Mouse (Mus musculus): Measurements from ENCODE around the gene Oprd1. TPM values are rescaled to one million over a fixed set of nuclear protein-coding genes. Genes with fewer than 3 reads are reported as not detected.
A peak's percentile ranks its signal among the peaks of the same experiment; 100 is the strongest.

Oprd1 gene
- polyA plus RNA-seq, 1 experiment: 0.61 TPM

- H3K27ac ChIP-seq (ENCODE audit: control insufficient read depth, insufficient read depth, low read depth, low read length): no peak overlapping the region
- H3K4me3 ChIP-seq (ENCODE audit: control insufficient read depth, low read depth, low read length): no peak overlapping the region
- H3K4me1 ChIP-seq (ENCODE audit: control insufficient read depth, insufficient read depth, low read length): no peaks in the 10 kb centered on the region
- no peaks in the 10 kb centered on the region for H3K27me3 ChIP-seq (ENCODE audit: control insufficient read depth, insufficient read depth, low read length)
- TF ChIP-seq CTCF (IDR thresholded peaks at IDR 0.05; ENCODE audit: control insufficient read depth, insufficient read depth, insufficient replicate concordance, low read depth, low read length) (no peak), POLR2A (IDR thresholded peaks at IDR 0.05; ENCODE audit: control insufficient read depth, low read depth, low read length) (no peak)
- no peaks in the 10 kb centered on the region for H3K36me3 ChIP-seq (ENCODE audit: control insufficient read depth, insufficient read depth, low read length)
These were observed 59.2 kb downstream of the Oprd1 start for GRCm38 (mm10) chr4:132085114-132085513.

GRCm38 (mm10) chr4:132080492-132080983, 63.7 kb downstream of the Oprd1 start:
- H3K27me3 ChIP-seq (ENCODE audit: control insufficient read depth, insufficient read depth, low read length): no peaks in the 10 kb centered on the region
- TF ChIP-seq CTCF (IDR thresholded peaks at IDR 0.05; ENCODE audit: control insufficient read depth, insufficient read depth, insufficient replicate concordance, low read depth, low read length) (no peak), POLR2A (IDR thresholded peaks at IDR 0.05; ENCODE audit: control insufficient read depth, low read depth, low read length) (no peak)
- H3K27ac ChIP-seq (ENCODE audit: control insufficient read depth, insufficient read depth, low read depth, low read length): no peak overlapping the region
- H3K4me1 ChIP-seq (ENCODE audit: control insufficient read depth, insufficient read depth, low read length): peaks cover 8% of the 10 kb centered on the region
- no peak overlapping the region for H3K4me3 ChIP-seq (ENCODE audit: control insufficient read depth, low read depth, low read length)
- H3K36me3 ChIP-seq (ENCODE audit: control insufficient read depth, insufficient read depth, low read length): no peaks in the 10 kb centered on the region

- H3K27ac ChIP-seq (ENCODE audit: control insufficient read depth, insufficient read depth, low read depth, low read length): no peak overlapping the region
- H3K4me1 ChIP-seq (ENCODE audit: control insufficient read depth, insufficient read depth, low read length): peaks cover 16% of the 10 kb centered on the region
- H3K4me3 ChIP-seq (ENCODE audit: control insufficient read depth, low read depth, low read length): no peak overlapping the region
- H3K36me3 ChIP-seq (ENCODE audit: control insufficient read depth, insufficient read depth, low read length): no peaks in the 10 kb centered on the region
- H3K27me3 ChIP-seq (ENCODE audit: control insufficient read depth, insufficient read depth, low read length): no peaks in the 10 kb centered on the region; the same call in 1 of the 2 replicates
- TF ChIP-seq CTCF (IDR thresholded peaks at IDR 0.05; ENCODE audit: control insufficient read depth, insufficient read depth, insufficient replicate concordance, low read depth, low read length) (peak; percentile 68; the same call in 1 of the 2 replicates), POLR2A (IDR thresholded peaks at IDR 0.05; ENCODE audit: control insufficient read depth, low read depth, low read length) (no peak)
These were observed 64.6 kb downstream of the Oprd1 start for GRCm38 (mm10) chr4:132079555-132080275.

- Histone ChIP-seq H3K27ac (ENCODE audit: control insufficient read depth, insufficient read depth, low read depth, low read length) (no peak overlapping the region), H3K36me3 (ENCODE audit: control insufficient read depth, insufficient read depth, low read length) (no peaks in the 10 kb centered on the region), H3K4me1 (ENCODE audit: control insufficient read depth, insufficient read depth, low read length) (peaks cover 23% of the 10 kb centered on the region), H3K27me3 (ENCODE audit: control insufficient read depth, insufficient read depth, low read length) (peaks cover 3% of the 10 kb centered on the region; the same call in 1 of the 2 replicates), H3K4me3 (ENCODE audit: control insufficient read depth, low read depth, low read length) (no peak overlapping the region)
- TF ChIP-seq CTCF (IDR thresholded peaks at IDR 0.05; ENCODE audit: control insufficient read depth, insufficient read depth, insufficient replicate concordance, low read depth, low read length) (no peak), POLR2A (IDR thresholded peaks at IDR 0.05; ENCODE audit: control insufficient read depth, low read depth, low read length) (no peak)
These were observed 66.0 kb downstream of the Oprd1 start for GRCm38 (mm10) chr4:132078296-132078714.

GRCm38 (mm10) chr4:132077445-132077844, 66.8 kb downstream of the Oprd1 start:
- peaks cover 23% of the 10 kb centered on the region for H3K4me1 ChIP-seq (ENCODE audit: control insufficient read depth, insufficient read depth, low read length)
- H3K4me3 ChIP-seq (ENCODE audit: control insufficient read depth, low read depth, low read length): no peak overlapping the region
- no peaks in the 10 kb centered on the region for H3K36me3 ChIP-seq (ENCODE audit: control insufficient read depth, insufficient read depth, low read length)
- TF ChIP-seq POLR2A (IDR thresholded peaks at IDR 0.05; ENCODE audit: control insufficient read depth, low read depth, low read length): no peak
- TF ChIP-seq CTCF (IDR thresholded peaks at IDR 0.05; ENCODE audit: control insufficient read depth, insufficient read depth, insufficient replicate concordance, low read depth, low read length): no peak
- H3K27ac ChIP-seq (ENCODE audit: control insufficient read depth, insufficient read depth, low read depth, low read length): no peak overlapping the region
- peaks cover 3% of the 10 kb centered on the region; the same call in 1 of the 2 replicates for H3K27me3 ChIP-seq (ENCODE audit: control insufficient read depth, insufficient read depth, low read length)

GRCm38 (mm10) chr4:132076480-132077405, 67.5 kb downstream of the Oprd1 start:
- H3K27ac ChIP-seq (ENCODE audit: control insufficient read depth, insufficient read depth, low read depth, low read length): no peak overlapping the region
- peaks cover 3% of the 10 kb centered on the region; the same call in 1 of the 2 replicates for H3K27me3 ChIP-seq (ENCODE audit: control insufficient read depth, insufficient read depth, low read length)
- H3K4me1 ChIP-seq (ENCODE audit: control insufficient read depth, insufficient read depth, low read length): peaks cover 23% of the 10 kb centered on the region
- H3K4me3 ChIP-seq (ENCODE audit: control insufficient read depth, low read depth, low read length): no peak overlapping the region
- no peaks in the 10 kb centered on the region for H3K36me3 ChIP-seq (ENCODE audit: control insufficient read depth, insufficient read depth, low read length)
- no peak for TF ChIP-seq POLR2A (IDR thresholded peaks at IDR 0.05; ENCODE audit: control insufficient read depth, low read depth, low read length)
- no peak for TF ChIP-seq CTCF (IDR thresholded peaks at IDR 0.05; ENCODE audit: control insufficient read depth, insufficient read depth, insufficient replicate concordance, low read depth, low read length)

- Histone ChIP-seq H3K27me3 (ENCODE audit: control insufficient read depth, insufficient read depth, low read length) (peaks cover 3% of the 10 kb centered on the region; the same call in 1 of the 2 replicates), H3K4me3 (ENCODE audit: control insufficient read depth, low read depth, low read length) (no peak overlapping the region), H3K36me3 (ENCODE audit: control insufficient read depth, insufficient read depth, low read length) (no peaks in the 10 kb centered on the region), H3K27ac (ENCODE audit: control insufficient read depth, insufficient read depth, low read depth, low read length) (no peak overlapping the region), H3K4me1 (ENCODE audit: control insufficient read depth, insufficient read depth, low read length) (peaks cover 23% of the 10 kb centered on the region)
- TF ChIP-seq CTCF (IDR thresholded peaks at IDR 0.05; ENCODE audit: control insufficient read depth, insufficient read depth, insufficient replicate concordance, low read depth, low read length) (no peak), POLR2A (IDR thresholded peaks at IDR 0.05; ENCODE audit: control insufficient read depth, low read depth, low read length) (no peak)
These were observed 68.5 kb downstream of the Oprd1 start for GRCm38 (mm10) chr4:132075796-132076195.

All from testis, adult 2 months (tissue).